Comparison of ENCODE assay signal across 7 mouse cellular contexts in genomic region chr2:29817426-29818232, GRCm38 (mm10). TPM values are rescaled to one million over a fixed set of nuclear protein-coding genes. Genes with fewer than 3 reads are reported as not detected.
DNase-seq lines count a peak whose midpoint lies in the region; ATAC-seq lines count a peak whose summit lies in the region.

No protein-coding gene starts in this region.

- no peaks in the 10 kb centered on the region for H3K36me3 ChIP-seq in intestine, embryonic 16.5 days (ENCODE audit: control insufficient read depth, insufficient read depth, low read length)
- H3K36me3 ChIP-seq in midbrain, embryonic 14.5 days (ENCODE audit: control insufficient read depth, insufficient read depth, low read length), result peaks cover 42% of the 10 kb centered on the region

- peak; percentile 44 for ATAC-seq in intestine, embryonic 16.5 days
- ATAC-seq in midbrain, embryonic 14.5 days (ENCODE audit: low FRiP score, low TSS enrichment), result peak; percentile 57; the same call in 1 of the 2 replicates

- intact Hi-C loops in left cerebral cortex, postnatal 36 days (cut with DNase I), result loop anchor here (5.0 kb wide), 1 partner anchor 40 kb away; no protein-coding TSS in a partner anchor

- peaks cover 13% of the 10 kb centered on the region for H3K4me1 ChIP-seq in intestine, embryonic 16.5 days (ENCODE audit: control insufficient read depth, insufficient read depth, low read length)
- H3K4me1 ChIP-seq in midbrain, embryonic 14.5 days (ENCODE audit: control insufficient read depth, insufficient read depth, low read length), result peaks cover 19% of the 10 kb centered on the region; the same call in 1 of the 2 replicates

- H3K9me3 ChIP-seq in intestine, embryonic 16.5 days (ENCODE audit: control insufficient read depth, low read length), result no peaks in the 10 kb centered on the region
- no peaks in the 10 kb centered on the region for H3K9me3 ChIP-seq in midbrain, embryonic 14.5 days (ENCODE audit: control insufficient read depth, low read length)

- peak; percentile 91 for DNase-seq in adrenal gland, postnatal 10 days
- DNase-seq in embryo, embryonic 9.5 days (ENCODE audit: extremely low spot score), result peak; percentile 90
- peak; percentile 64 to 77 for DNase-seq in gastrocnemius, postnatal 4 days (ENCODE audit: low spot score in 2 of 2)
- peak; percentile 84 to 90 for DNase-seq in left cerebral cortex, postnatal 36 days (ENCODE audit: low spot score in 2 of 2)
- DNase-seq in midbrain, embryonic 14.5 days, result peak; percentile 94
- DNase-seq in spleen, adult 18-20 months, result peak; percentile 51 to 80

- no peak overlapping the region for H3K9ac ChIP-seq in intestine, embryonic 16.5 days (ENCODE audit: low read depth, low read length)
- H3K9ac ChIP-seq in midbrain, embryonic 14.5 days (replicated peaks; ENCODE audit: low read length), result no peak overlapping the region

- H3K27me3 ChIP-seq in intestine, embryonic 16.5 days (replicated peaks; ENCODE audit: control insufficient read depth, insufficient read depth, low read length), result no peaks in the 10 kb centered on the region
- H3K27me3 ChIP-seq in midbrain, embryonic 14.5 days (ENCODE audit: control insufficient read depth, insufficient read depth, low read length), result no peaks in the 10 kb centered on the region

- peak overlapping the region; percentile 60 for H3K27ac ChIP-seq in intestine, embryonic 16.5 days (ENCODE audit: low read length)
- H3K27ac ChIP-seq in midbrain, embryonic 14.5 days (replicated peaks; ENCODE audit: low read depth, low read length), result peak overlapping the region; percentile 14

- H3K4me3 ChIP-seq in intestine, embryonic 16.5 days (ENCODE audit: low read length), result no peak overlapping the region
- no peak overlapping the region for H3K4me3 ChIP-seq in midbrain, embryonic 14.5 days (replicated peaks; ENCODE audit: low read depth, low read length)

- WGBS in intestine, embryonic 16.5 days, result 30% methylated on average over 8 of the region's 8 CpGs
- WGBS in midbrain, embryonic 14.5 days, result 37% methylated on average over 8 of the region's 8 CpGs

- peak overlapping the region; percentile 36; the same call in 1 of the 2 replicates for H3K4me2 ChIP-seq in intestine, embryonic 16.5 days (ENCODE audit: low read depth, low read length)
- H3K4me2 ChIP-seq in midbrain, embryonic 14.5 days (ENCODE audit: low read length), result peak overlapping the region; percentile 15

RNA-seq across cellular contexts. Expression of gene Urm1, which starts 2.2 kb away (rescaled TPM):
- total RNA-seq in adrenal gland, postnatal 10 days (2021), result 10 to 100 TPM; 39.4 to 43.6 TPM
- 10 to 100 TPM; 41.8 to 52.5 TPM for total RNA-seq in gastrocnemius, postnatal 4 days (2021)
- 28.8 and 30.7 TPM in 2 replicates for polyA plus RNA-seq in intestine, embryonic 16.5 days (2015; fragmentation: Nextera tagmentation; extraction: Ambion mirVana)
- 10 to 100 TPM; 57.0 to 63.4 TPM for total RNA-seq in left cerebral cortex, postnatal 36 days (2021)
- 22.4 and 28.0 TPM in 2 replicates for polyA plus RNA-seq in midbrain, embryonic 14.5 days (2014; fragmentation: Nextera tagmentation; extraction: Ambion mirVana)

RNA-seq across cellular contexts. Expression of gene Slc27a4, which starts 15.2 kb away (rescaled TPM):
- total RNA-seq in adrenal gland, postnatal 10 days (2021), result 10 to 100 TPM; 26.8 to 27.8 TPM
- 10 to 100 TPM; 16.2 to 16.3 TPM for total RNA-seq in gastrocnemius, postnatal 4 days (2021)
- 43.0 and 57.6 TPM in 2 replicates for polyA plus RNA-seq in intestine, embryonic 16.5 days (2015; fragmentation: Nextera tagmentation; extraction: Ambion mirVana)
- total RNA-seq in left cerebral cortex, postnatal 36 days (2021), result 10 to 100 TPM; 75.9 to 81.6 TPM
- polyA plus RNA-seq in midbrain, embryonic 14.5 days (2014; fragmentation: Nextera tagmentation; extraction: Ambion mirVana), result 36.1 and 40.0 TPM in 2 replicates

RNA-seq across cellular contexts. Expression of gene Trub2, which starts 29.3 kb away (rescaled TPM):
- 10 to 100 TPM; 25.7 to 43.1 TPM for total RNA-seq in adrenal gland, postnatal 10 days (2021)
- total RNA-seq in gastrocnemius, postnatal 4 days (2021), result 10 to 100 TPM; 33.9 to 40.4 TPM
- 37.5 and 38.0 TPM in 2 replicates for polyA plus RNA-seq in intestine, embryonic 16.5 days (2015; fragmentation: Nextera tagmentation; extraction: Ambion mirVana)
- 10 to 100 TPM; 46.6 to 52.1 TPM for total RNA-seq in left cerebral cortex, postnatal 36 days (2021)
- polyA plus RNA-seq in midbrain, embryonic 14.5 days (2014; fragmentation: Nextera tagmentation; extraction: Ambion mirVana), result 28.0 and 28.8 TPM in 2 replicates

RNA-seq across cellular contexts. Expression of gene Coq4, which starts 30.3 kb away (rescaled TPM):
- total RNA-seq in adrenal gland, postnatal 10 days (2021), result 10 to 100 TPM; 16.4 to 21.8 TPM
- total RNA-seq in gastrocnemius, postnatal 4 days (2021), result 1 to 10 TPM; 8.1 to 9.7 TPM
- 60.0 and 64.5 TPM in 2 replicates for polyA plus RNA-seq in intestine, embryonic 16.5 days (2015; fragmentation: Nextera tagmentation; extraction: Ambion mirVana)
- 10 to 100 TPM; 29.1 to 32.9 TPM for total RNA-seq in left cerebral cortex, postnatal 36 days (2021)
- 37.6 and 38.3 TPM in 2 replicates for polyA plus RNA-seq in midbrain, embryonic 14.5 days (2014; fragmentation: Nextera tagmentation; extraction: Ambion mirVana)

RNA-seq across cellular contexts. Expression of gene Cercam, which starts 51.3 kb away (rescaled TPM):
- 10 to 100 TPM; 16.6 to 19.0 TPM for total RNA-seq in adrenal gland, postnatal 10 days (2021)
- total RNA-seq in gastrocnemius, postnatal 4 days (2021), result 10 to 100 TPM; 40.0 to 52.1 TPM
- polyA plus RNA-seq in intestine, embryonic 16.5 days (2015; fragmentation: Nextera tagmentation; extraction: Ambion mirVana), result 24.5 and 24.8 TPM in 2 replicates
- 1 to 10 TPM; 5.8 to 10.0 TPM for total RNA-seq in left cerebral cortex, postnatal 36 days (2021)
- polyA plus RNA-seq in midbrain, embryonic 14.5 days (2014; fragmentation: Nextera tagmentation; extraction: Ambion mirVana), result 10.9 and 13.2 TPM in 2 replicates
